Mouse (Mus musculus) forebrain, embryonic 16.5 days (tissue): Measurements from ENCODE around the gene Sec14l2. TPM values are rescaled to one million over a fixed set of nuclear protein-coding genes. Genes with fewer than 3 reads are reported as not detected.
"Not testable (repeated sequence)": the region's sequence is repeated elsewhere in the genome, so short reads cannot be mapped to it uniquely, and the experiment has no call there.

Source experiments
- ATAC-seq: fragments of 200-750 bp; cut with Nextera tagmentation; 2 replicates; pipeline ENCODE4 v1.8.0; 2017; ENCODE audit warnings: mild to moderate bottlenecking, moderate library complexity
- H3K27ac ChIP-seq: fragments of 300-500 bp; sonication (generic); 2 replicates; pipeline ENCODE4 v1.5.1; 2014; ENCODE audit warnings: low read length, control low read depth
- H3K27me3 ChIP-seq: fragments of 300-500 bp; sonication (generic); replicated peaks from 2 replicates; pipeline ENCODE4 v1.6.1; 2014; ENCODE audit warnings: low read length; ENCODE audit not compliant: control insufficient read depth, insufficient read depth
- H3K36me3 ChIP-seq: fragments of 300-500 bp; sonication (generic); 2 replicates; pipeline ENCODE4 v1.6.1; 2014; ENCODE audit not compliant: control insufficient read depth, insufficient read depth
- H3K4me1 ChIP-seq: fragments of 300-500 bp; sonication (generic); replicated peaks from 2 replicates; pipeline ENCODE4 v1.6.1; 2014; ENCODE audit warnings: low read length; ENCODE audit not compliant: control insufficient read depth, insufficient read depth
- H3K4me2 ChIP-seq: fragments of 300-500 bp; sonication (generic); 2 replicates; pipeline ENCODE4 v1.6.1; 2014; ENCODE audit warnings: mild to moderate bottlenecking, low read length, control low read depth
- H3K4me3 ChIP-seq: fragments of 300-500 bp; sonication (generic); replicated peaks from 2 replicates; pipeline ENCODE4 v1.5.1; 2014; ENCODE audit warnings: mild to moderate bottlenecking, low read length, control low read depth
- H3K9ac ChIP-seq: fragments of 300-500 bp; sonication (generic); replicated peaks from 2 replicates; pipeline ENCODE4 v1.6.1; 2014; ENCODE audit warnings: low read depth, low read length, control low read depth
- H3K9me3 ChIP-seq: fragments of 300-500 bp; sonication (generic); 2 replicates; pipeline ENCODE4 v1.6.1; 2016; ENCODE audit warnings: low read length; ENCODE audit not compliant: control insufficient read depth
- WGBS: fragments of 180-500 bp; shearing (Covaris S2); extraction: QIAGEN DNeasy Blood & Tissue Kit; methylation state at CpG from one replicate; pipeline ENCODE4 v1.1.7; 2014; 5-methylcytosine and 5-hydroxymethylcytosine counted together
- polyA plus RNA-seq: library from polyadenylated mRNA; unstranded; fragments of >200 nt; fragmentation: Nextera tagmentation; extraction: Ambion mirVana; gene quantifications from 2 replicates; pipeline ENCODE4 v1.2.1, GENCODE M21; 2015

Gene Sec14l2
- polyA plus RNA-seq, 1 experiment from 2014 or later, result 1.7 TPM

GRCm38 (mm10) chr11:4108691-4109090 lies 14.5 kb downstream of the Sec14l2 start:
- H3K36me3 ChIP-seq, result no peaks in the 10 kb centered on the region
- no peaks in the 10 kb centered on the region for H3K9me3 ChIP-seq
- no peaks in the 10 kb centered on the region for H3K27me3 ChIP-seq
- ATAC-seq, result no peak
- no peak overlapping the region for H3K4me2 ChIP-seq
- WGBS, result 85% methylated on average over 7 of the region's 7 CpGs
- H3K27ac ChIP-seq, result no peak overlapping the region
- H3K4me3 ChIP-seq, result no peak overlapping the region
- no peak overlapping the region for H3K9ac ChIP-seq
- no peaks in the 10 kb centered on the region for H3K4me1 ChIP-seq

- H3K9me3 ChIP-seq, H3K4me2 ChIP-seq, H3K27me3 ChIP-seq, H3K4me1 ChIP-seq, H3K27ac ChIP-seq, H3K9ac ChIP-seq, ATAC-seq, H3K4me3 ChIP-seq, H3K36me3 ChIP-seq: not testable (repeated sequence)
- WGBS, result 93% methylated on average over 5 of the region's 6 CpGs
Observed at GRCm38 (mm10) chr11:4107901-4108300, 15.3 kb downstream of the Sec14l2 start.

- Histone ChIP-seq H3K9ac (no peak overlapping the region), H3K9me3 (no peaks in the 10 kb centered on the region), H3K27ac (no peak overlapping the region), H3K4me1 (no peaks in the 10 kb centered on the region), H3K4me2 (no peak overlapping the region), H3K27me3 (no peaks in the 10 kb centered on the region), H3K36me3 (no peaks in the 10 kb centered on the region), H3K4me3 (no peak overlapping the region)
- 78% methylated on average over 6 of the region's 6 CpGs for WGBS
- ATAC-seq, result no peak
Observed at GRCm38 (mm10) chr11:4105444-4105843, 17.8 kb downstream of the Sec14l2 start.

- no peak for ATAC-seq
- Histone ChIP-seq H3K4me2 (no peak overlapping the region), H3K4me3 (no peak overlapping the region), H3K27ac (no peak overlapping the region), H3K9ac (no peak overlapping the region), H3K36me3 (no peaks in the 10 kb centered on the region), H3K9me3 (no peaks in the 10 kb centered on the region), H3K27me3 (no peaks in the 10 kb centered on the region), H3K4me1 (no peaks in the 10 kb centered on the region)
- WGBS, result 85% methylated on average over 5 of the region's 5 CpGs
Observed at GRCm38 (mm10) chr11:4104989-4105388, 18.2 kb downstream of the Sec14l2 start.

- H3K27me3 ChIP-seq, result no peaks in the 10 kb centered on the region
- H3K27ac ChIP-seq, result no peak overlapping the region
- ATAC-seq, result no peak
- no peaks in the 10 kb centered on the region for H3K4me1 ChIP-seq
- no peak overlapping the region for H3K4me3 ChIP-seq
- H3K9me3 ChIP-seq, result no peaks in the 10 kb centered on the region
- H3K9ac ChIP-seq, result no peak overlapping the region
- no peak overlapping the region for H3K4me2 ChIP-seq
- WGBS, result 85% methylated on average over 14 of the region's 14 CpGs
- no peaks in the 10 kb centered on the region for H3K36me3 ChIP-seq
Observed at GRCm38 (mm10) chr11:4103522-4103921, 19.7 kb downstream of the Sec14l2 start.

- H3K36me3 ChIP-seq, result no peaks in the 10 kb centered on the region
- ATAC-seq, result no peak
- H3K4me2 ChIP-seq, result no peak overlapping the region
- no peak overlapping the region for H3K27ac ChIP-seq
- H3K9ac ChIP-seq, result no peak overlapping the region
- 86% methylated on average over 5 of the region's 5 CpGs for WGBS
- peaks cover 6% of the 10 kb centered on the region for H3K4me1 ChIP-seq
- H3K9me3 ChIP-seq, result no peaks in the 10 kb centered on the region
- no peak overlapping the region for H3K4me3 ChIP-seq
- no peaks in the 10 kb centered on the region for H3K27me3 ChIP-seq
Observed at GRCm38 (mm10) chr11:4101851-4102250, 21.4 kb downstream of the Sec14l2 start.

- Histone ChIP-seq H3K9me3 (no peaks in the 10 kb centered on the region), H3K4me1 (peaks cover 14% of the 10 kb centered on the region), H3K36me3 (no peaks in the 10 kb centered on the region), H3K27me3 (no peaks in the 10 kb centered on the region), H3K4me2 (no peak overlapping the region), H3K27ac (no peak overlapping the region), H3K4me3 (no peak overlapping the region), H3K9ac (no peak overlapping the region)
- WGBS, result 53% methylated on average over 3 of the region's 3 CpGs
- ATAC-seq, result no peak
Observed at GRCm38 (mm10) chr11:4099447-4099846, 23.8 kb downstream of the Sec14l2 start.

- Histone ChIP-seq H3K27me3 (no peaks in the 10 kb centered on the region), H3K36me3 (no peaks in the 10 kb centered on the region), H3K9ac (no peak overlapping the region), H3K27ac (no peak overlapping the region), H3K4me3 (no peak overlapping the region), H3K4me1 (peaks cover 16% of the 10 kb centered on the region), H3K9me3 (no peaks in the 10 kb centered on the region), H3K4me2 (no peak overlapping the region)
- WGBS, result 77% methylated on average over 7 of the region's 7 CpGs
- ATAC-seq, result no peak
Observed at GRCm38 (mm10) chr11:4098816-4099215, 24.4 kb downstream of the Sec14l2 start.

- Histone ChIP-seq H3K9me3 (no peaks in the 10 kb centered on the region), H3K36me3 (no peaks in the 10 kb centered on the region), H3K27ac (no peak overlapping the region), H3K27me3 (no peaks in the 10 kb centered on the region), H3K4me3 (no peak overlapping the region), H3K9ac (no peak overlapping the region), H3K4me1 (peaks cover 16% of the 10 kb centered on the region), H3K4me2 (no peak overlapping the region)
- ATAC-seq, result no peak
- WGBS, result 57% methylated on average over 8 of the region's 8 CpGs
Observed at GRCm38 (mm10) chr11:4098120-4098519, 25.1 kb downstream of the Sec14l2 start.

- Histone ChIP-seq H3K9ac (peak overlapping the region; percentile 63), H3K4me3 (peak overlapping the region; percentile 43), H3K4me1 (peaks cover 16% of the 10 kb centered on the region), H3K27me3 (no peaks in the 10 kb centered on the region), H3K36me3 (no peaks in the 10 kb centered on the region), H3K9me3 (no peaks in the 10 kb centered on the region), H3K4me2 (peak overlapping the region; percentile 74), H3K27ac (peak overlapping the region; percentile 81)
- 23% methylated on average over 10 of the region's 10 CpGs for WGBS
- peak; percentile 27 for ATAC-seq
Observed at GRCm38 (mm10) chr11:4097091-4097621, 26.1 kb downstream of the Sec14l2 start.
